Mouse (Mus musculus) thymus, postnatal 4 days (tissue): ENCODE results near the gene Snrpb2.

Source experiments
- DNase-seq: peaks from one replicate; pipeline ENCODE4 v3.0.0; 2021

Gene Snrpb2

DNA sequence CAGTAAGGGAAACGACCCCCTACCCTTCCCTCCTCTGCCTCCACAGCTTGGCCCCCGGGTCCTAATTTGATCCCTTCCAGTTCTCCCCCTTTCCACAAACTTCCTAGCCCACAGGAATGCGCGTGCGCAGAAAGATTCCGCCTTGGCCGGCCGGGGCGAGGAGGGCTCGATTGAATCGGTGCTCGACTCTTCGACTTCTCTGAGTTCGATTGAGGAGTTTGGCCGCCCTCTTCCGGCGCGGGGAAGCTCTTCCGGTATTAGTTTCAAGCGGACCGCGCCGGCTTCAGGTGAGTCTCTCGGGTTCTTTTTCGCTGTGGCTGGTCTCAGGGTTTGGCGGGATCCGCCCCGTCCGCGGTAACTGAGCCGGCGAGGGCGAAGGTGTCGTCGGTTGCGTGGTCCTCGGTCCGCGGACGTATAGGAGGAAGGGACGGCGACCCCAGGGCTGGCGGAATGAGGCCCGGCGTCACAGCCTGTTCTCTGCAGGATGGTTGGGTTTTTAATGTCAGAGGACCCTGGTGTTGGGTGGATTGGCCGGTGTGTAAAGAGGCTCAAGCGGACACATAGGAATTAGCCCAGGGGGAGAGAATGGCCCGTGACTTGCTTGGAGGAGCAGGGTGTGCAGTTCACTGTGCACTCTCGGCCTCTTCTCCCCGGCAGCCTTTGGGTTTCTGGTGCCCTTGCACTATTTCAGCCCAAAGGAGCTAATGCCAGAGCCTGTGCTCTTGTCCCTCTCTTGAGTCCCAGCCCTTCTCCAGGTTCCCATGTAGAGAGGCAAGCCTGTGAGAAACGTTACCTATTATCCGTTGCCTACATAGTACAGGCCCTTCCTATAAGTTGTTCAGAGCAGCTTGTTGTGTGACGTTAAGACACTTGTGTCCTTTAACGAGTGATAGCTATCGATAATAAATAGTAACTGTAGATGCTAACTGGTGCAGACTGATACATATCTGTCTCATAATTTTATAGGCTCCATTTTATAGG lies at the start of gene Snrpb2:
Gene Snrpb2 (plus strand): TSS at position 228 of the 981 bp plus-strand sequence.
- peak; percentile 87 for DNase-seq

DNA sequence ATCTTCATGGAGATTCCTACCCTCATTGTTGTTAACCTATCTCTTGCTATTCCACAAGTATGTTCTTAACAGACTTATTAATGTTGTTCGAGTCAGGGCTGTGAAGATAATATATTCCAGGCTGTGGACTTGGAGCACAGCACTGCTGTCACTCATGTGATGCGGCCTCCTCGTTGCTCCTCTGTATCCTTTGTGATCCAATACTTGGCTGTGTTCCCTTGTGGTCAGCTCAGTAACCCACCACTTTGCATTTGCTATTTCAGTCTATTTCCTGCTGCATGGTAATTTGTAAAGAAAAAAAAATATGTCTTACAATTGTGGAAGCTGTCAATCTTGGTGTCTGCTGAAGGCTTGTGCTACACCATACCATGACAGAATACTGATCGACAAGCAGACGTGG lies 49.8 kb upstream of the Snrpb2 start:
- DNase-seq, result no peak

DNA sequence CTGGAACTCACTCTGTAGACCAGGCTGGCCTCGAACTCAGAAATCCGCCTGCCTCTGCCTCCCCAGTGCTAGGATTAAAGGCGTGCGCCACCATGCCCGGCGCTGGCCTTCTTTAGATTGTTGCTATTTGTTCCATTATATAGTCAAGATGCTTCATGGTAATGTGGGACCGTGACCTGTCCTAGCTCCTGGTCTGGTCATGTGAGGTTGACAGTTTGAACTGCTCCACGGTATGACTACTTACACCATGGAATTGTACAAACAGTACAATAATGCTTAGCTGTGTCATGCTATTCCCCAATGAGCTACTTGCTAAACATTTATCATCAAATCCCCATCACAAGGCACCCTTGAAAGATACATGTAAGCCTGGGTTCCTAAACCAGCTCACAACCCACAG lies 44.8 kb upstream of the Snrpb2 start:
- no peak for DNase-seq

DNA sequence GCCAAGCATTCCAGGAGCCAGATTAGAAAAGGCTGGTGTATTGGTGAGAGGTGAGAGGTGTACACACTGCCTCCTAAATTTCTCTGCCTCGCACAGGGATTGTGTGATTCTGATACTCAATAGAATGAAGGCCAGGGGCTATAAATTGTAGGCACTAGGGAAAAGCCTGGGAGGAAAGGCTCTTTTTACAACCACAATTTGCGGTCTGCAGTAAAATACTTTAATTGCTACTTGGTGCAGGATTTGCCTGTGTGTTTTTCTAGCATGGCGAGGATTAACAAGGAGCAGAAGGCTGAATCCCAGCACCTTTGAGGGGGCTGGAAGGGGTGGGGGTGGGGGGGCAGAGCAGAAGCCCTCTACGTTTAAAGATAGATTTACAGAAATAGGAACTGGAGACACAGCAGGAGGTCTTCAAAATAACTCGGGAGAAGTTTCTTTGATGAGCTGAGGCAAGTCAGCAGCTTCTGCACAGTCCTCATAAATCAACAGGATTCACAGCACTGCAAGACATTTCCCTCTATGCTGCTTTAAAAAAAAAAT lies 44.2 kb upstream of the Snrpb2 start:
- no peak for DNase-seq

DNA sequence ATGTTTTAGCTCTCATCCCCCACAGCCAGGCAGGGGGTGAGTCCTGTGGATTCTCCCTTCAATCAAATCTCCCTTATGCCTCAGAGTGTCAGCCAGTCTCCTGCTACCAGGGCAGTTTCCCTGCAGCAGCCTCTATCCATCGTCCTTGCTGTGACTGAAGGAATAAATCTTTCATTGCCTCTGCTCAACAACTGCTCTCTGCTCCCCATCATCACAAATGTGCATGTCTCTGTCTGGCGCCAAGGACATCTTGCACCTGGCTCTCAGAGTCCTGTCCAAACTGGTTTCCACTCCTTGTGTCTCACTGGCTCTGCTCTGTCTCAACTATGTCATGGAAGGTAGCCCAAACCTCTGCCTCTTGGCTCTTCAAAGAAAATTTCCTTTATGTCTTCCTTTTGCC lies 43.1 kb upstream of the Snrpb2 start:
- DNase-seq, result no peak

DNA sequence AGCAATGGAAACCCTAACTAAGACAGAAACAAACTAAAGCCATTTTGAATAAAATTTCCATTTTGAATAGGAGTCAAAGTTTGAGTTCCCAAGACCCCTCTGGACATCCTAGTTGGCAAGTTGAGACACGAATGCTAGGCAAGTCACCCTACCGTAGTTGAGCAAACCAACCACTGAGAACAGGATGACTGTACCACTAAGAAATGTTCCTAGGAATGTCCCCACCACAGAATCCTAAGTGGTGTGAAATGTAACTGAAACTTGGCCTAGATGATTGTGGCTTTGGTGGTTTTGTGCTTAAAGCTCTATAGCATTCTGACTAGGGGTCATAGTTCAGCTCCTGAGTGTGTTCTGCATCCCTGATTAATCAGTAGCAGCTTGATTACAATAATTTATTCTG lies 39.5 kb upstream of the Snrpb2 start:
- no peak for DNase-seq

DNA sequence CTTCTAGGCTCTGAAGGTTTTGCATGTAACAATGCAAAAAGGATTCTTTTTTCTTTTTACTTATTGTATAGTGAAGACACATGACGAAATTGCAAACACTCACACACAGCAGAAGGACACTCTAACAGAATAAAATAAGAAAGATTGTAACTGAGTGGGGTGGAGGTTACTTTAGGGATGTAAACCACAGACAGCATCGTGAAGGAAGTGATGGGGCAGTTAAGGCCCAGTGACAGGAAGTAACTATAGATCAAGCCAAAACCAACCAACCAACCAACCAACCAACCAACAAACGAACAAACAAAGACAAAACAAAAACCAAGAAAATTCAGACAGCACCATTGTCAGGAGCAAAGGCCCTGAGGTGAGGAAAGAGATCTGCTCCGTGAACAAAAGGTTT lies 38.6 kb upstream of the Snrpb2 start:
- no peak for DNase-seq

DNA sequence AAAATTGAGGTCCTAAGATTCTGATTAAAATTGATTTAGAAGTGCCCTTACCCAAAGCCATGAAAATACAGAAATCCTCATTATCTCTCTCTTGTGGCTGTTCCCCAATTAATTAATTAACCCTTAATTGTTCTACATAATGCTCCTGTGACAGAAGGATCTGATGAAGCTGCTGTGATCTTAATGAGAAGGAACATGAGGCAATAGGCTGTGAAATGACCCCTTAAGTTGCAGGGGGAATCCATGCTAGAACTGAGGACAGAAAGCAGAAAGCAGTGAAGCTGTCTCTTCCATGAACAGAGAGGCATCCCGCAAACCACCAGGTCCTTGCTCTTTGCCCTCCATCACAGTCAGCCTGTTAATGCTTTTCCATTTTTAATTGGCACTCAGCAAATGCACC lies 31.6 kb upstream of the Snrpb2 start:
- no peak for DNase-seq

DNA sequence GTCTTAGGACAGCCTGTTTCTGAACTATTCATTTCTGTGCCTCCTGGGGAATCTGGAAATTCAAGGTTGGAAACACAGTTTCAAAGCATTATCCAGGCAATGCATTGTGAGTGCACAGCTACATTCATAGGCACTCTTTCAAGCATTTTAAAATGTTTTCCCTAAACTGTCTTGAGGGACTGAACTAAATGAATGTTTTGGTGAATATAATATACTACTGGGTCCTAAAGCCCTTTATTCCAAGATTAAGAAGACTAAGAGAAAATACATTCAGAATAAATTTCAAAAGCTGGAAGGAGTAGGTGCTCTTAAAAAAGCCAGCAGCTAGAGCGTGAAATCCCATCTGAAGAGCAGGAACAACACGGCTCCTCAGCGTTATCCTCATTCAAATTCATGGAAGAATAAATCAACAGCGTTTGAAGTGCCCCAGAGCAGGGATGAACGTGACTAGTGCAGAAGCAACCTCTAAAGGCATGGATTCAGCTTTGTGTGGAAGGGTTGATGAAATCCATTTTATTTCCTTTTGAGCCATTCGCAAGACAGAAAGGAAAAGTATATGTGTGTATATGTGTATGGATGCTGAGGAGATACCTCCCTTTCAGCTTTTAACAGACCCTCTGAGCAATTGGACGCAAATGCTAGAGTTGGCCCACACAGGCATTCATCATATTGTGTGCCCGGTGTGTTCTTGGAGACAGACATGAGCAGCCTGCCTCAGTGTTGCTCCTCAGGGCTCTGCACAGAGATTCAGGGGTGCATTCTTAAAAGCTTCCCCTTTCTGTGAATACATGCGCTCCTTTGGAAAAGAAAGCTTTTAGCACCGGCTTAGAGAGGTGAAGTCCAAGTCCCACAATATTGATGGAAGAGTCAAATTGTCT lies 30.2 kb upstream of the Snrpb2 start:
- DNase-seq, result no peak

DNA sequence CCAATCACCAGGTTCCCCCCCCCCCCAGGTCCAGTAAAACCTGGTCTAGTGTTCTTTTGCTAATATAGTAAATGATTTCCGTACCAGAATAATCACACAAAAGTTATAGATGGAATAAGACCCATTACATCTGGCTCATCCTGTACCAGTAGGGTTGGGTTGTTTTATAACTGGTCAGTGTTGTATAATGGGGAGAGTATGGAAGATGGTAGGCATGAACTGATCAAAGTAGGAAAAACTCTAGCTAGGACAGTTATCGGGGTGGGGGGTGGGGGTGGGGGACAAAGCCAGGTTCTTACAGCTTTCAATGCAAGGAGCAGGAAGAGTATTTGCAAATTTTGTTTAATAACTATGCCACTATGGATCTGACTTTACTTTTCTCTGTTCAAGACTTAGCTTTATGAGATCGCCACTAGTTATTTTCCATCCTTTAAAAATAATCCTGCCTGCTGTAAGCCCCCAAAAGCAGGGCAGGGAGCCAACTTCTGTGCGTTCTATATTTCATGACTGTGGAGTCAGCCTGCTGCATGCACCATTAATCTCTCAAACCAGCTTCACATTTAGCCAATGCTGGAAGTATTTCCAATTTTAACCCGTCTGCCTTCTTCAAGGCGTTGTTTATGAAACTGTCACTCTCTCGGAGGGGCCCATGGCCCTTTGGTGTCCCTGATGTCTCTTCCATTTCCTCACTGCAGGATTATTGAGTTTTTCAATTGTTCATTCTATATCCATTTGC lies 28.3 kb upstream of the Snrpb2 start:
- no peak for DNase-seq

DNA sequence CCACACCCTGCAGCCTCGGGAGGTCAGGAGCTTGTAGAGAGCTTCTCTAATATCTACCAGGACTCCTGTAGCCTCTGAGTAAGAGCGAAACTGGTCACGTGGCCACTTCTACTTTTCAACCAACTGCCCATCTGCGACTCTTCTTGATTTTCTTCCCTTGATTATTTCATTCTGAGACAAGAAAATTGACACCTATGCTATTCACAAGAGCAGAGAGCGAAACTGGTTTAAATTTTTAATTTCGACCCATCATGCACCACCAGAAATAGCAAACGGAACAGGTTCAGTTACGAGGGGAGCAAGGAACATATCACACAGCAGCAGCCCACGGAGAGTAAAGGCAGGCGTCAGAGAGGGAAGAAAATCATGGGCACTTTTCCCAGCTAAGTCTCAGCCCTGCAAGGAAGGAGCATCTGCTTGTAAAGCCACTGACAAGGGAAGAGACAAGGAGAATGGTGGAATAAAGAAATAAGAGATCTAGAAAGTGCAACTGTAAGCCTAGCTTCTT lies 27.7 kb upstream of the Snrpb2 start:
- no peak for DNase-seq

DNA sequence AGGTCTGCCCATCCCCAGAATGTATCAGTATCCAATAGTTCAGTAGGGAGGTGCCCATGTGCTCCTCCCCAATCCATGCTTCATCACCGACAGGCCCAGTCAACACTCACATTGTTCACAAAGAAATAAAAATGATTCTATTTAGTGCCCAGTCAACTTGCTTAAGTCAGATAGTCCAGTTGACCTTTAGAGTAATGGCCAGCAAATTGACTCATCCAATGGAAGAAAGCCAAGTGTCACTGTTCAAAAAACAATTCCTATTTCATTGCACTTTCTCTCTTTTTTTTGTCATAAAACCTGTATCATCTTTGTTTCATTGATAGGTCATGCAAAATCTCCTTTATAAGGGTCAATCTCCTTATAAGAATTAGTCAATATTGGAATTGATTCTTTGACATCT lies 21.2 kb upstream of the Snrpb2 start:
- no peak for DNase-seq

DNA sequence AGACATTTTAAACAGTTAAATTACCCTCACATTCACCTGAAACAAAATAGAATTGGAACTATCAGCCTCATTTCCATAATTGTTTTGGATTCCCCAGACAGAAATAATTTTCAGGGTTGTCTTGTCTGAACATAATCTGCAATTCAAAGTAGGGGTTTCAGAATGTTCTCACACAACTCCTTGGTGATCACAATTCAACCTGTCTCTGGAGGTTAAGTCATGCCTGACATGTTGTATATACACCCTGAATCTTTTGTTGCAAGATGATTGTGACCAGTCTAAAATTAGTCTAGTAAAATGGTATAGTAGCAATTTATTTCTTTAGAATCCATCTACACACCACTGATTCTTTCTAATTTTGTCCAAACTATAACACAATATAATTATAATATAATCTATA lies 7.6 kb upstream of the Snrpb2 start:
- DNase-seq, result no peak

DNA sequence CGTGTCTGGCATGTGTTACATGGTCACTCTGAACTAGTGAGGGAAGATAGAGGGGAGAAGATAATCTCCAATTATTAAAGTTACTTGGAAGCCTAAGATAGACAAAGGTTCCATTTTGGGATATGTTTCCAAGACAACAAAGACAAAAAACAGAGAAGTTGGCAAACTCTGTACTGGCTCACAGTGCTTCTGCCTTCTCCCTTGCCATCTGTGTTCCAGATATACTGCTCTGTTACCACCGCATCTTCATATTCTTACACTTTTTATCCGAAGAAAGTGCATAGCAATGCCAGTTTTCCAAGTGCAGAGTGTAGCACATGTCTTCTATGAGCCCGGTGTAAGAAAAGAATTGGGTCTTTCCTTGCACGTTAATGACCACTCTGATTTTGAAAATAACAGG lies 6.1 kb upstream of the Snrpb2 start:
- no peak for DNase-seq

DNA sequence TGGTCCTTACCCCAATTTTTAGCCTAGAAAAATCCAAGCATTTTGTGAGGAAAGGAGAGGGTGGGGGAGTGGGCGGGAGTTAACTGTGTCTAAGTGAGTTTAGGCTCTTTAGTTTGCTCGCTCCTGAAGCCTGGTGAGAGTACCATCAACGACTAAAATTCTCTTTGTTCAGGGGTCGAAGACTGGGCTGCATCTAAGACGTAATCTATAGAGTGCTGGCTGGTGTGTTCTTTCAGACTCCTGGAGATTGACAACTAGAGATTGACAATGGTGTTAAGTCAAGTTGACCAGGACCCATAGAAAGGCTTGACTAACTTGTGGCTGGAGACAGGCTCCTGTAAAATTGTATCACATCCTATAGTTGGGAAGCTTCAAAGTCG lies 417 bp upstream of the Snrpb2 start:
- no peak for DNase-seq

DNA sequence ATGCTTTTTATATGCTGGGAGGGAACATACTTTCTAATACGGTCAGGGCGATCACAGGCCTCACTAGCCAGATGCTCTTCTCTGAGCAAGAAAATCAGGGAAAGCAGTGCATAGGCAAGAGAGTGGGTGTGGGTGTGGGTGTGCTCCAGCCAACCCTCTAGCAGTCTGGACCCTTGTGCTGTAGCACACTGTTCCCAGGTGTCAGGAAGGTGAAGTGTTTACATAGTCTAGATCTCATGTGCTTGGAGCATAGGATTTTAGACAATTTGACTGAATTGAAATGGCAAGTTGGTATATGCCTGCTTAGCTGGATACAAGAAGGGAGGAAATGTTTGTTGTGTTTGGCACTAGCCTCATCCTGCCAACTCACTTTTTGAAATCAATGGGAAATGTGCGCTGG lies 3.1 kb downstream of the Snrpb2 start:
- no peak for DNase-seq

DNA sequence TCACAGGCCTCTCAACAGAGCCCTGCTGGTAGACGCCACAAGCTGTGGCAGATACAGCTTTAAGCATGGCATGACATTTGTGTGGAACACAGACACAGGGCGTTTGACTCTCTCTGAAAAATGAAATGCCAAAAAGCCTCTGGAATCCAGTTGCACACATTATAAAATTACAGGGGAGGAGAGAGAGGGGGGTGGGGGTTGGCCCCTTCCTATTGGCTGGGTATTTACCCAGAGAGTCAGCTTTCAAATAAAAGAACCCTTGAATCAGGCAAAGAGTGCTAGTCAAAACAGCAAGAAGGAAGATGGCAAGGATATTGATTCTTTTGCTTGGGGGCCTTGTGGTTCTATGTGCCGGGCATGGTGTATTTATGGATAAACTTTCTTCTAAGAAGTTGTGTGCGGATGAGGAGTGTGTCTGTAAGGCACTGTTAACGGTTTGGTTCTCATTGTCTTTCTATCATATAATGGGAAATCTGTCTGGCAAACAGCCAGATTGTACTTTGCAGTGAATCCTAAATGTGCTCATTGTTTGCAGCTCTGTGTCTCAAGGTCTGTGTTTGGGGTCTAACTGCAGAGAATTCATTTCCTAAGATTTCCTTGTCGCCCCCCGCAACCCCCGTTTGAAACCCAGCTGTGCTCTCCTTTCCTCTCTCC lies 15.5 kb downstream of the Snrpb2 start, which contains the start of gene Otor:
Gene Otor (plus strand): TSS at position 276 of the 654 bp plus-strand sequence.
- no peak for DNase-seq

DNA sequence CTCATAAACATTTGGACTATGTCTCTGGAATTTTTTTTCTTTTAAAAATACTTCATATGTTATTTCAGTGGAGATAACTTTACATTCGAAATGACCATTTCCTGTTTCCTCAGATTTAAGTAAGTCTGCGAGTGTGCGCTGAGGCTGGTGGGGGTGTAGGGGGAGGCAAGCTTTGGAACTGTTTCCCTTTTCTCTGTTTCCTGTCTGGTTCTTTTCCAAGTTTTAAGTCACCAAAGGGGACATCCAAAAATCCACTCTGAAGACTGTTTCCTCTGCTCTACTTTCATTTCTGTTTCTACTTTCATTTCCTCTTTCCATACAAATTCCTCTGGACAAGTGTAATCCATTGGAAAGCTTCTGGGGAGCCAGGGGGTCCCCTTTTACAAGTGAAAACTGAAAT lies 18.9 kb downstream of the Snrpb2 start:
- DNase-seq, result no peak

DNA sequence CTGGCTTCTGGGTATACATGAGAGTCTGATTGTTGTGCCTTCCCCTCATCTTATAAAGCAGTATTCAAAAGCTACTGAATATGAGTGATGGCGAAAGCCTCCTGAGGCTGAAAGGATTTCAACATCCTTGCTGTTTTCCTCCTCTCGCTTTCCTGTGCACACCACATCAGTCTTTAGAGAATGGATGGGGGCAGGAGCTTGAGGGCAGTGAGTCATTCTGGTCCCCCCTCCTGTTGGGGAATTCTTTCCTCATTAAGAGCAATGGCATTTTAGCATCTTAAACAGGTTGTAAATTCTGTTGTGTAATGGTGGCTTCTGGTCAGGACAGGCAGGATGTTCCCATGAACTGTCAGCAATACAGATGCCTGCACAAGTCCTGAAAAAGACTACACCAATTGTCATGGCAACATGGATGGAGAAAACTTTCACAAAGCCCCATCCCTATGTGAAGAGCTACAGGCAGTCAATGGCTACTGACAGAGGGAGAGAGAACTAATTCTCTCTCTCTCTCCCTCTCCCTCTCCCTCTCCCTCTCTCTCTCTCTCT lies 22.1 kb downstream of the Snrpb2 start:
- no peak for DNase-seq

DNA sequence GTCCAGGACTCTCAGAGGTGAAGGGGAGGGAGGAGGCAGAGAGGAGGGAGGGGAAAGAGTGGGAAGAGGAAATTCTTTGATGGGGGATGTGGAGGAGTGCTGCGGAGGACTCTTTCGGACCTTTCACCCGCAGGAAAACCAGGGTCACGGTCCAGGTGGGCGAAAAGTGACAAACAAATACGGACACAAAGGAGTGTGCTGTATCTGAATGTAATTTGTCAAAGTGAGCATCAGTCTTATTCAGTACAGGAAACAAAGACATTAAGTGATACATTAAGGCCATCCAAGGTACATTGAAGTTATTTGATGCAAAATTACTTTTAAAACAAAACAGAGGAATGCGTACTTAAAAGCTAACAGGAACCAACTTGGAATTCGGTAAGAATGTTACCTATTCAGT lies 27.0 kb downstream of the Snrpb2 start:
- DNase-seq, result no peak

DNA sequence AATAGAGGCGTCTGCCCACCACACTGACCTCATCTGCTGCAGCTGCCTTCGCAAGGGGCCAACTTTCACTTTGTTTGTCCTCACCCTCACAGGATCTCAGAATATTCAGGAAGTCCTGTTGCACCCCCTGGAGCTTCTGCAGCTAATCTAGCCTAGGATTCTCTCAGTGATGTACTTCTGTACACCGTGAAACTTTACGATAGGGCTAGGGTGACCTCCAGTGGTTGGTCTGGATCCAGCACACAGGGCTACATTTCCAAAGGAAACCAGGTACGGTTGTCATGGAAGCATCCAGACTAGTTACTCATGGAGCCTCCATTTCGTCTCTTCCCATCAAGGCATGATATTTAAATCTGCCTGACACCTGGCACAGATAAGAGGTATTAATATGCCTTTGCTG lies 30.9 kb downstream of the Snrpb2 start:
- DNase-seq, result peak; percentile 21

DNA sequence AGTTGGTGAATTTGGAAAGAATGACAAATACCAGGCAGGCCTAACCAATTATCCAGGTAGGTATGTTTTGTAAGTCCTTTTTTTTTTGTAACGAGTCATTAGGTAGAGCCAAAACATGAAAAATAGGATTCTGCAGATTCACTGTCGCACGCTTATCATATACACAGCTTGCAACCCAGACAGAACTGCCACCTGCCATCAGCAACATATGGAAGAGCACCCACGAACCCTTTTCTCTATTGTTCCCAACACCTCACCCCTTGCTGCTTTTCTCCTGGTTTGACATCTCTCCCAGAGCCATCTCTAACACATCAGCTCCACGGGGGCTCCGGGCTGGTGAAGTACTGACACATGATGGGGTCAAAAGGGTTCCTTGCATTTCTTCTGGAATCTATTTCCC lies 31.9 kb downstream of the Snrpb2 start:
- DNase-seq, result no peak
